Mouse (Mus musculus) cortical plate, adult 2 months (tissue): ENCODE results near the gene Ccn2. TPM values are rescaled to one million over a fixed set of nuclear protein-coding genes. Genes with fewer than 3 reads are reported as not detected.

ENCODE experiments used
- H3K27ac ChIP-seq: fragments of 200-500 bp; 2 replicates; pipeline ENCODE4 v1.5.1; 2012; ENCODE audit warnings: low read length, control low read depth, inconsistent platforms; ENCODE audit not compliant: insufficient read depth
- H3K4me1 ChIP-seq: fragments of 200-500 bp; 2 replicates; pipeline ENCODE4 v1.6.1; 2011; ENCODE audit warnings: low read length; ENCODE audit not compliant: control insufficient read depth, insufficient read depth
- H3K4me3 ChIP-seq: fragments of 200-500 bp; 2 replicates; pipeline ENCODE4 v1.5.1; 2011; ENCODE audit warnings: mild to moderate bottlenecking, low read length, control low read depth; ENCODE audit not compliant: insufficient read depth
- CTCF ChIP-seq: fragments of 200-500 bp; IDR thresholded peaks from 2 replicates; pipeline ENCODE4 v1.5.1; 2011; ENCODE audit warnings: mild to moderate bottlenecking, control low read depth, low read length; ENCODE audit not compliant: insufficient read depth; ENCODE audit errors: extremely low read depth
- POLR2A ChIP-seq: fragments of 200-500 bp; IDR thresholded peaks from 2 replicates; pipeline ENCODE4 v1.6.1; 2011; ENCODE audit warnings: mild to moderate bottlenecking, low read length, control low read depth; ENCODE audit not compliant: insufficient read depth; ENCODE audit errors: extremely low read depth
- polyA plus RNA-seq: library from polyadenylated mRNA; depleted of rRNA; stranded (reverse); fragments of >200 nt; gene quantifications from 2 replicates; pipeline ENCODE4 v1.2.3, GENCODE M21; 2012; rRNA removed

The Ccn2 gene
- 39.2 and 40.1 TPM in 2 replicates for polyA plus RNA-seq

- Histone ChIP-seq H3K4me3 (peak within 1 kb of the TSS; percentile 73), H3K27ac (peak within 1 kb of the TSS; percentile 80), H3K4me1 (no peaks in the 10 kb centered on the region)
- TF ChIP-seq POLR2A = no peak
- no peak for TF ChIP-seq CTCF
Observed at GRCm38 (mm10) chr10:24595250-24596002, at the start of gene Ccn2. Gene Ccn2, plus strand, starts transcription at chr10:24595442.

DNA sequence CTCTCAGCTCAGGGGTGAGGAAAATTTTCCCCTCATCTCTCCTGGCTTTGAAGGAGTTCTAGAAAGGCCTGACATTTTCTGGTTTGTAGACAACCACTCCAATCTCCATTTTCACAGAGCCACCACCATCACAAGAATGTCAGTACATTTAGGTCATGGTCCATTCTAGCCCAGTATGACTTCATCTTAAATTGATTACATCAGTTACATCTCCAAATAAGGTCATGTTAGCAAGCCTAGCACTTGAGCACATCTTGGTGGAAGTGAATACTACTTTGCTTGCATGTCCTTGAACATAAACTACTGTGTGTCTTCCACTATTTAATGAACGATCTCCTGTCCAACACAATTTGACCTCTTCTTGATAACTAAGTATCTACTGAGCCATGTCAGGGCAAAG lies 42.4 kb upstream of the Ccn2 start:
- no peak overlapping the region for H3K4me3 ChIP-seq
- H3K4me1 ChIP-seq = no peaks in the 10 kb centered on the region
- TF ChIP-seq POLR2A (no peak), CTCF (no peak)
- no peak overlapping the region for H3K27ac ChIP-seq

GRCm38 (mm10) chr10:24554091-24554490 lies 41.2 kb upstream of the Ccn2 start:
- TF ChIP-seq POLR2A (no peak), CTCF (no peak)
- Histone ChIP-seq H3K27ac (no peak overlapping the region), H3K4me3 (no peak overlapping the region), H3K4me1 (no peaks in the 10 kb centered on the region)

GRCm38 (mm10) chr10:24558366-24558765 lies 36.9 kb upstream of the Ccn2 start:
- Histone ChIP-seq H3K4me1 (no peaks in the 10 kb centered on the region), H3K27ac (no peak overlapping the region), H3K4me3 (no peak overlapping the region)
- TF ChIP-seq POLR2A (no peak), CTCF (no peak)

DNA sequence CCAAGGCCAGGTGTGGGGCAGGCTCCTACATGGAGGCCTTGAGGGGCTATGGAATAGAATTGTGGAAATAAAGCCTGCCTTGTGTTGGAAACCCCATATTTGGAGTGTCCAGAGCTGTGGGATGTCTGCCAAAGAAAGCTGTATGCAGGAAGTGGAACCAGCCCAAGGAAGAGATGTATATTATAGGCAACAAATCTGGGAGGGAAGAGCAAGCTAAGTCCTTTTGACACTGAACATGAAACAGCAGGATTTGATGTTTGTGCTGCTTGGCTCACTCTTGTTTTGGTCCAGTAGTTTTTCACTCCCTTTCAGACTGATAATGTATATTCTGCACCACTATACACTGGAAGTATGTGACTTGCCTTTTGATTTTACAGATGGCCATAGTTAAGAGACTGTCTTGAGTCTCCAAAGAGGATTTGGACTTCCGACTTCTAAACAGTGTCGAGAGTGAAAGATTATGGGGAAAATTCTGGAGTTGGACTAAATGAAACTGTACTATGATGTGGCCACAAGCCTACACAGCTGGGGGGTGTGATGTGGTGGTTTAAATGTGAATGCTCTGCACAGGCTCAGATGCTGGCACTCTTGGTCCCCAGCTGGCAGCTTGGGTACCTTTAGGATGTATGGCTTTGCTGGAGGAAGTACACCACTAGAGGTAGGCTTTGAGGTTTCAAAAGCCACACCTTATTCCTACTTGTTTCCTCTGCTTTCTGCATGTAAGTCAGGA lies 25.4 kb upstream of the Ccn2 start:
- H3K27ac ChIP-seq = no peak overlapping the region
- no peak for TF ChIP-seq CTCF
- TF ChIP-seq POLR2A = no peak
- H3K4me1 ChIP-seq = no peaks in the 10 kb centered on the region
- H3K4me3 ChIP-seq = no peak overlapping the region

GRCm38 (mm10) chr10:24572044-24572960 lies 22.9 kb upstream of the Ccn2 start:
- no peak for TF ChIP-seq CTCF
- no peak for TF ChIP-seq POLR2A
- Histone ChIP-seq H3K27ac (no peak overlapping the region), H3K4me1 (no peaks in the 10 kb centered on the region), H3K4me3 (no peak overlapping the region)

- no peak overlapping the region for H3K27ac ChIP-seq
- H3K4me1 ChIP-seq = no peaks in the 10 kb centered on the region
- TF ChIP-seq CTCF = no peak
- no peak for TF ChIP-seq POLR2A
- no peak overlapping the region for H3K4me3 ChIP-seq
Observed at GRCm38 (mm10) chr10:24573484-24573883, 21.8 kb upstream of the Ccn2 start.

- Histone ChIP-seq H3K4me3 (no peak overlapping the region), H3K4me1 (no peaks in the 10 kb centered on the region), H3K27ac (no peak overlapping the region)
- no peak for TF ChIP-seq CTCF
- no peak for TF ChIP-seq POLR2A
Observed at GRCm38 (mm10) chr10:24581076-24581475, 14.2 kb upstream of the Ccn2 start.

GRCm38 (mm10) chr10:24588824-24589223 lies 6.4 kb upstream of the Ccn2 start:
- H3K4me1 ChIP-seq = no peaks in the 10 kb centered on the region
- no peak overlapping the region for H3K27ac ChIP-seq
- H3K4me3 ChIP-seq = no peak overlapping the region
- TF ChIP-seq POLR2A (no peak), CTCF (no peak)
